Mouse (Mus musculus): ENCODE measurements around the gene Gm4133.
"Not testable (repeated sequence)": the region's sequence is repeated elsewhere in the genome, so short reads cannot be mapped to it uniquely, and the experiment has no call there.

Gene Gm4133

DNA sequence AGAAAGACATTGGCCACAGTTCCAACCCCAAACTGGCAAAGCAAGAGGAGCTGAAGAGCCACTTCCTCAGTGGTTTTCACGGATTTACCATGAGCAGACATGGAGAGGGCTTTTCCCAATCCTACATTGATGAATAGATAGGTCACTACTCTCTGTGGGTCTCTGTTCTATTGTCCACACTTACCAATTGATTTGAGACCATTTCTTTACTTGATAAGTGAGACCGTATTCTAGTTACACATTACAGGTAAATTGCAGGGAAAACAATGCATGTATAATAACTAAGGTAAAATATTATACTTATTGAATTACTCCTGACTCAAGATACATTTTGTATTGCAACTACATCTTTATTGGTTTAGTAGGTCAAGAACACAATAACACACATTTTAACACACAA, at the start of gene Gm4133:
TSS of gene Gm4133 (minus strand) at position 101 of the 400 bp plus-strand sequence.
- DNase-seq, result not testable (repeated sequence)

DNA sequence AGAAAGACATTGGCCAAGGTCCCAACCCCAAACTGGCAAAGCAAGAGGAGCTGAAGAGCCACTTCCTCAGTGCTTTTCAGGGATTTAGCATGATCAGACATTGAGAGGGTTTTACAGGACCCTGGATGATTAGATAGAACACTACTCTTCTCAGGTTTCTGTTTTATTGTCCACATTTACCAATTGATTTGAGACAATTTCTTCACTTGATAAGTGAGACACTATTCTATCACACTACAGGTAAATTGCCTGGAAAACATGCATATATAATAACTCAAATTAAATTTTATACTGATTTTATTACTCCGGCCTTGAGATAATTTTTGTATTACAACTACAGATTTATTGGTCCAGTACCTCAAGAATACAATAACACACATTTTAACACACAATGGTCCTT, 41.4 kb upstream of the Gm4133 start, which contains the start of gene Gm5728:
TSS of gene Gm5728 (minus strand) at position 101 of the 400 bp plus-strand sequence.
- not testable (repeated sequence) for DNase-seq
